Mouse (Mus musculus) liver, embryonic 14.5 days (tissue): Measurements from ENCODE around the gene Stra8. TPM values are rescaled to one million over a fixed set of nuclear protein-coding genes. Genes with fewer than 3 reads are reported as not detected.

Source experiments
- ATAC-seq: fragments of 200-750 bp; cut with Nextera tagmentation; 2 replicates; pipeline ENCODE4 v1.8.0; 2017; ENCODE audit warnings: moderate number of reproducible peaks, mild to moderate bottlenecking, moderate library complexity; ENCODE audit not compliant: insufficient read depth
- DNase-seq, 3 experiments: peaks; one replicate each; pipeline ENCODE4 v3.0.0-alpha.2; 2012 to 2013; ENCODE audit warnings: low read depth in 3 of 3, low spot score in 3 of 3
- H3K27ac ChIP-seq: fragments of 300-500 bp; sonication (generic); 2 replicates; pipeline ENCODE4 v1.5.1; 2014; ENCODE audit warnings: moderate library complexity, mild to moderate bottlenecking, control low read depth, inconsistent platforms
- H3K27me3 ChIP-seq: fragments of 300-500 bp; sonication (generic); 2 replicates; pipeline ENCODE4 v1.6.1; 2014; ENCODE audit warnings: mild to moderate bottlenecking, low read length, moderate library complexity; ENCODE audit not compliant: control insufficient read depth, insufficient read depth
- H3K36me3 ChIP-seq: fragments of 300-500 bp; sonication (generic); replicated peaks from 2 replicates; pipeline ENCODE4 v1.6.1; 2014; ENCODE audit warnings: low read depth; ENCODE audit not compliant: control insufficient read depth, insufficient read depth
- H3K4me1 ChIP-seq, 2 experiments: fragments of 200-500 bp in 1 of 2; fragments of 300-500 bp in 1 of 2; sonication (generic) in 1 of 2; replicated peaks; 2 replicates each; pipeline ENCODE4 v1.6.1; 2012 to 2014; ENCODE audit warnings: antibody characterized with exemption in 1 of 2, inconsistent platforms in 1 of 2, low read length in 1 of 2; ENCODE audit not compliant: control insufficient read depth in 2 of 2, insufficient read depth in 2 of 2
- H3K4me2 ChIP-seq: fragments of 300-500 bp; sonication (generic); 2 replicates; pipeline ENCODE4 v1.6.1; 2014; ENCODE audit warnings: low read depth, mild to moderate bottlenecking, control low read depth, moderate library complexity
- H3K4me3 ChIP-seq, 2 experiments: fragments of 200-500 bp in 1 of 2; fragments of 300-500 bp in 1 of 2; sonication (generic) in 1 of 2; 2 replicates each; pipeline ENCODE4 v1.5.1; 2012 to 2014; ENCODE audit warnings: low read depth in 2 of 2, low read length in 2 of 2, mild to moderate bottlenecking in 2 of 2, control low read depth in 1 of 2, inconsistent platforms in 1 of 2, moderate library complexity in 1 of 2; ENCODE audit not compliant: insufficient read depth in 1 of 2
- H3K9ac ChIP-seq: fragments of 300-500 bp; sonication (generic); replicated peaks from 2 replicates; pipeline ENCODE4 v1.6.1; 2014; ENCODE audit warnings: mild to moderate bottlenecking, control low read depth, moderate library complexity
- H3K9me3 ChIP-seq: fragments of 300-500 bp; sonication (generic); 2 replicates; pipeline ENCODE4 v1.6.1; 2016; ENCODE audit warnings: low read length, mixed read lengths; ENCODE audit not compliant: control insufficient read depth
- CTCF ChIP-seq: IDR thresholded peaks from 2 replicates; pipeline ENCODE4 v1.5.1; 2016; ENCODE audit warnings: antibody characterized with exemption, low read depth, control low read depth
- EP300 ChIP-seq: IDR thresholded peaks from 2 replicates; pipeline ENCODE4 v1.6.1; 2016; ENCODE audit warnings: antibody characterized with exemption, low read depth
- WGBS: fragments of 180-500 bp; shearing (Covaris S2); extraction: QIAGEN DNeasy Blood & Tissue Kit; methylation state at CpG from one replicate; pipeline ENCODE4 v1.1.7; 2014; ENCODE audit not compliant: insufficient replicate concordance; 5-methylcytosine and 5-hydroxymethylcytosine counted together
- polyA plus RNA-seq, 2 experiments: library from polyadenylated mRNA; depleted of rRNA in 1 of 2; stranded (reverse) in 1 of 2; unstranded in 1 of 2; fragments of >200 nt; fragmentation: Nextera tagmentation in 1 of 2; extraction: Ambion mirVana in 1 of 2; gene quantifications; 2 replicates each; pipeline versions ENCODE4 v1.2.1 to v1.2.3; 2012 to 2014

Stra8 gene
- polyA plus RNA-seq, 2 experiments, result not detected

- Histone ChIP-seq H3K27me3 (no peaks in the 10 kb centered on the region), H3K9ac (no peak overlapping the region), H3K27ac (no peak overlapping the region), H3K36me3 (no peaks in the 10 kb centered on the region), H3K4me1 (peaks cover 0 to 9% of the 10 kb centered on the region in 2 experiments; a peak in 2 of 4 replicates), H3K4me2 (no peak overlapping the region), H3K4me3 (no peak overlapping the region), H3K9me3 (no peaks in the 10 kb centered on the region)
- DNase-seq, result no peak
- 30% methylated on average over 7 of the region's 7 CpGs for WGBS
- no peak for TF ChIP-seq EP300
- no peak for TF ChIP-seq CTCF
- no peak for ATAC-seq
Observed at GRCm38 (mm10) chr6:34938280-34938928, 18.4 kb downstream of the Stra8 start.

GRCm38 (mm10) chr6:34938929-34939325 is 19.0 kb downstream of the Stra8 start:
- no peak overlapping the region for H3K4me2 ChIP-seq
- WGBS, result 27% methylated on average over 4 of the region's 4 CpGs
- no peak overlapping the region for H3K27ac ChIP-seq
- H3K27me3 ChIP-seq, result no peaks in the 10 kb centered on the region
- DNase-seq (no peak), ATAC-seq (no peak)
- no peak overlapping the region for H3K9ac ChIP-seq
- H3K4me3 ChIP-seq, result no peak overlapping the region
- no peak for TF ChIP-seq CTCF
- TF ChIP-seq EP300, result no peak
- H3K9me3 ChIP-seq, result no peaks in the 10 kb centered on the region
- no peaks in the 10 kb centered on the region for H3K36me3 ChIP-seq
- H3K4me1 ChIP-seq, result peaks cover 0 to 9% of the 10 kb centered on the region in 2 experiments; a peak in 2 of 4 replicates

- H3K36me3 ChIP-seq, result no peaks in the 10 kb centered on the region
- H3K27ac ChIP-seq, result no peak overlapping the region
- H3K9ac ChIP-seq, result no peak overlapping the region
- 75% methylated on average over 8 of the region's 8 CpGs for WGBS
- H3K27me3 ChIP-seq, result no peaks in the 10 kb centered on the region
- H3K4me3 ChIP-seq, result no peak overlapping the region
- TF ChIP-seq EP300 (no peak), CTCF (no peak)
- no peak overlapping the region for H3K4me2 ChIP-seq
- ATAC-seq (no peak), DNase-seq (no peak)
- H3K4me1 ChIP-seq, result peaks cover 0 to 9% of the 10 kb centered on the region in 2 experiments; a peak in 2 of 4 replicates
- H3K9me3 ChIP-seq, result no peaks in the 10 kb centered on the region
Observed at GRCm38 (mm10) chr6:34939451-34939850, 19.5 kb downstream of the Stra8 start.

GRCm38 (mm10) chr6:34941496-34941895 is 21.5 kb downstream of the Stra8 start:
- Histone ChIP-seq H3K4me3 (no peak overlapping the region), H3K27ac (no peak overlapping the region), H3K9me3 (no peaks in the 10 kb centered on the region), H3K4me2 (no peak overlapping the region), H3K27me3 (no peaks in the 10 kb centered on the region), H3K36me3 (no peaks in the 10 kb centered on the region), H3K9ac (no peak overlapping the region), H3K4me1 (peaks cover 0 to 9% of the 10 kb centered on the region in 2 experiments; a peak in 2 of 4 replicates)
- no peak for TF ChIP-seq CTCF
- TF ChIP-seq EP300, result no peak
- ATAC-seq (no peak), DNase-seq (no peak)
- 47% methylated on average over 2 of the region's 2 CpGs for WGBS

- Histone ChIP-seq H3K27ac (no peak overlapping the region), H3K9me3 (no peaks in the 10 kb centered on the region), H3K4me3 (no peak overlapping the region), H3K4me1 (peaks cover 0 to 9% of the 10 kb centered on the region in 2 experiments; a peak in 2 of 4 replicates), H3K9ac (no peak overlapping the region), H3K4me2 (no peak overlapping the region), H3K36me3 (no peaks in the 10 kb centered on the region), H3K27me3 (no peaks in the 10 kb centered on the region)
- TF ChIP-seq EP300 (no peak), CTCF (no peak)
- no peak for ATAC-seq
- 75% methylated on average over 9 of the region's 9 CpGs for WGBS
- no peak for DNase-seq
Observed at GRCm38 (mm10) chr6:34942446-34942845, 22.5 kb downstream of the Stra8 start.
